Mouse (Mus musculus) midbrain, embryonic 10.5 days (tissue): ENCODE measurements around the gene Dlgap1. TPM values are rescaled to one million over a fixed set of nuclear protein-coding genes. Genes with fewer than 3 reads are reported as not detected.

Experiments used
- DNase-seq: peaks from one replicate; pipeline ENCODE4 v3.0.0-alpha.2; 2017; ENCODE audit warnings: low spot score
- H3K27ac ChIP-seq: fragments of 300-500 bp; sonication (generic); replicated peaks from 2 replicates; pipeline ENCODE4 v1.5.1; 2016; ENCODE audit warnings: mild to moderate bottlenecking
- H3K27me3 ChIP-seq: fragments of 300-500 bp; sonication (generic); 2 replicates; pipeline ENCODE4 v1.6.1; 2016; ENCODE audit warnings: low read depth, mild to moderate bottlenecking; ENCODE audit not compliant: poor library complexity, severe bottlenecking
- H3K36me3 ChIP-seq: fragments of 300-500 bp; sonication (generic); 2 replicates; pipeline ENCODE4 v1.6.1; 2016; ENCODE audit warnings: mild to moderate bottlenecking, moderate library complexity
- H3K4me1 ChIP-seq: fragments of 300-500 bp; sonication (generic); 2 replicates; pipeline ENCODE4 v1.6.1; 2016
- H3K4me3 ChIP-seq: fragments of 300-500 bp; sonication (generic); 2 replicates; pipeline ENCODE4 v1.5.1; 2016; ENCODE audit warnings: mild to moderate bottlenecking, moderate library complexity
- H3K9me3 ChIP-seq: fragments of 300-500 bp; sonication (generic); replicated peaks from 2 replicates; pipeline ENCODE4 v1.6.1; 2016; ENCODE audit warnings: mild to moderate bottlenecking
- WGBS: fragments of 180-500 bp; shearing (Covaris S2); methylation state at CpG from one replicate; pipeline ENCODE4 v1.1.7; 2016; 5-methylcytosine and 5-hydroxymethylcytosine counted together
- polyA plus RNA-seq: library from polyadenylated mRNA; unstranded; fragments of >200 nt; fragmentation: Nextera tagmentation; extraction: Ambion mirVana; gene quantifications from 2 replicates; pipeline ENCODE4 v1.2.1, GENCODE M21; 2016

Dlgap1 gene
- polyA plus RNA-seq, 1 experiment from 2014 or later, result 1.0 TPM

GRCm38 (mm10) chr17:70848511-70849398 lies 879.9 kb downstream of the Dlgap1 start:
- no peaks in the 10 kb centered on the region for H3K9me3 ChIP-seq
- no peaks in the 10 kb centered on the region for H3K27me3 ChIP-seq
- H3K27ac ChIP-seq, result peak overlapping the region; percentile 97
- H3K4me1 ChIP-seq, result peaks cover 64% of the 10 kb centered on the region
- H3K36me3 ChIP-seq, result peaks cover 27% of the 10 kb centered on the region
- peak overlapping the region; percentile 84 for H3K4me3 ChIP-seq
- WGBS, result under 1% methylated on average over 23 of the region's 23 CpGs
- peak; percentile 66 for DNase-seq

- H3K27me3 ChIP-seq, result no peaks in the 10 kb centered on the region
- peak; percentile 88 for DNase-seq
- H3K27ac ChIP-seq, result peak overlapping the region; percentile 97
- peak overlapping the region; percentile 84 for H3K4me3 ChIP-seq
- under 1% methylated on average over 33 of the region's 33 CpGs for WGBS
- no peaks in the 10 kb centered on the region for H3K9me3 ChIP-seq
- H3K4me1 ChIP-seq, result peaks cover 72% of the 10 kb centered on the region
- H3K36me3 ChIP-seq, result peaks cover 18% of the 10 kb centered on the region
Measured at GRCm38 (mm10) chr17:70849399-70850232, 880.7 kb downstream of the Dlgap1 start.

GRCm38 (mm10) chr17:70850233-70850995 lies 881.5 kb downstream of the Dlgap1 start:
- Histone ChIP-seq H3K27me3 (no peaks in the 10 kb centered on the region), H3K9me3 (no peaks in the 10 kb centered on the region), H3K36me3 (peaks cover 10% of the 10 kb centered on the region), H3K4me3 (peak overlapping the region; percentile 84), H3K4me1 (peaks cover 72% of the 10 kb centered on the region), H3K27ac (peak overlapping the region; percentile 97)
- whole genome bisulfite sequencing, result under 1% methylated on average over 40 of the region's 40 CpGs
- DNase-seq, result peak; percentile 76

- Histone ChIP-seq H3K4me1 (peaks cover 66% of the 10 kb centered on the region), H3K27me3 (no peaks in the 10 kb centered on the region)
- under 1% methylated on average over 54 of the region's 54 CpGs for WGBS
Measured at GRCm38 (mm10) chr17:70850996-70851991, 882.4 kb downstream of the Dlgap1 start.

GRCm38 (mm10) chr17:70852011-70852685 lies 883.3 kb downstream of the Dlgap1 start:
- Histone ChIP-seq H3K27me3 (no peaks in the 10 kb centered on the region), H3K4me1 (peaks cover 58% of the 10 kb centered on the region), H3K27ac (peak overlapping the region; percentile 97), H3K36me3 (no peaks in the 10 kb centered on the region), H3K4me3 (peak overlapping the region; percentile 84), H3K9me3 (no peaks in the 10 kb centered on the region)
- DNase-seq, result peak; percentile 57
- under 1% methylated on average over 29 of the region's 29 CpGs for WGBS

More at GRCm38 (mm10) chr17:70850996-70851991, 882.4 kb downstream of the Dlgap1 start:
- no peaks in the 10 kb centered on the region for H3K9me3 ChIP-seq
- peak overlapping the region; percentile 84 for H3K4me3 ChIP-seq
- peaks cover 2% of the 10 kb centered on the region for H3K36me3 ChIP-seq
- peak; percentile 85 for DNase-seq
- H3K27ac ChIP-seq, result peak overlapping the region; percentile 97

GRCm38 (mm10) chr17:70852686-70853386 lies 884.0 kb downstream of the Dlgap1 start:
- no peaks in the 10 kb centered on the region for H3K9me3 ChIP-seq
- peaks cover 51% of the 10 kb centered on the region for H3K4me1 ChIP-seq
- DNase-seq, result peak; percentile 90
- WGBS, result under 1% methylated on average over 51 of the region's 51 CpGs
- H3K27me3 ChIP-seq, result no peaks in the 10 kb centered on the region
- H3K4me3 ChIP-seq, result peak overlapping the region; percentile 84
- H3K27ac ChIP-seq, result peak overlapping the region; percentile 97
- H3K36me3 ChIP-seq, result no peaks in the 10 kb centered on the region

- Histone ChIP-seq H3K27me3 (no peaks in the 10 kb centered on the region), H3K36me3 (no peaks in the 10 kb centered on the region), H3K4me1 (peaks cover 45% of the 10 kb centered on the region), H3K4me3 (peak within 1 kb of the TSS; percentile 84), H3K9me3 (no peaks in the 10 kb centered on the region), H3K27ac (peak within 1 kb of the TSS; percentile 97)
- under 1% methylated on average over 29 of the region's 29 CpGs for WGBS
- DNase-seq, result peak; percentile 81
Measured at GRCm38 (mm10) chr17:70853436-70853905, 884.6 kb downstream of the Dlgap1 start, which contains the start of gene Tgif1. TSS of gene Tgif1 (minus strand) at chr17:70853546.

GRCm38 (mm10) chr17:70854021-70854420 lies 885.1 kb downstream of the Dlgap1 start:
- WGBS, result 31% methylated on average over 6 of the region's 6 CpGs
- H3K27ac ChIP-seq, result peak overlapping the region; percentile 97
- H3K27me3 ChIP-seq, result no peaks in the 10 kb centered on the region
- H3K36me3 ChIP-seq, result no peaks in the 10 kb centered on the region
- peak overlapping the region; percentile 84 for H3K4me3 ChIP-seq
- no peak for DNase-seq
- peaks cover 40% of the 10 kb centered on the region for H3K4me1 ChIP-seq
- no peaks in the 10 kb centered on the region for H3K9me3 ChIP-seq

- Histone ChIP-seq H3K4me3 (no peak overlapping the region), H3K27ac (no peak overlapping the region), H3K4me1 (peaks cover 17% of the 10 kb centered on the region), H3K36me3 (no peaks in the 10 kb centered on the region; the same call in 1 of the 2 replicates), H3K27me3 (no peaks in the 10 kb centered on the region), H3K9me3 (no peaks in the 10 kb centered on the region)
- 91% methylated on average over 12 of the region's 12 CpGs for WGBS
- DNase-seq, result no peak
Measured at GRCm38 (mm10) chr17:70856871-70857415, 888.1 kb downstream of the Dlgap1 start.

- DNase-seq, result no peak
- peaks cover 10% of the 10 kb centered on the region for H3K36me3 ChIP-seq
- 88% methylated on average over 4 of the region's 4 CpGs for WGBS
- H3K9me3 ChIP-seq, result no peaks in the 10 kb centered on the region; the same call in 1 of the 2 replicates
- H3K27me3 ChIP-seq, result no peaks in the 10 kb centered on the region
- no peak overlapping the region for H3K27ac ChIP-seq
- H3K4me1 ChIP-seq, result peaks cover 7% of the 10 kb centered on the region
- no peak overlapping the region for H3K4me3 ChIP-seq
Measured at GRCm38 (mm10) chr17:70858814-70859213, 889.9 kb downstream of the Dlgap1 start.
